Mouse (Mus musculus): ENCODE measurements around the gene Trap1. TPM values are rescaled to one million over a fixed set of nuclear protein-coding genes. Genes with fewer than 3 reads are reported as not detected.
"Not testable (repeated sequence)": the region's sequence is repeated elsewhere in the genome, so short reads cannot be mapped to it uniquely, and the experiment has no call there.

The Trap1 gene
- polyA plus RNA-seq, 1 experiment from 2014 or later, result 61.2 TPM

- H3K4me2 ChIP-seq (ENCODE audit: low read length); H3K4me3 ChIP-seq (ENCODE audit: low read depth, low read length); ATAC-seq: not testable (repeated sequence)
Measured at GRCm38 (mm10) chr16:4080419-4080818, 2.8 kb upstream of the Trap1 start.

GRCm38 (mm10) chr16:4079656-4080055 is 2.0 kb upstream of the Trap1 start:
- Histone ChIP-seq H3K9ac (ENCODE audit: low read length) (no peak overlapping the region), H3K36me3 (ENCODE audit: control insufficient read depth, insufficient read depth, low read length) (peaks cover 27% of the 10 kb centered on the region), H3K27ac (ENCODE audit: low read depth, low read length) (no peak overlapping the region), H3K4me1 (ENCODE audit: control insufficient read depth, insufficient read depth, low read length) (peaks cover 5% of the 10 kb centered on the region), H3K9me3 (replicated peaks; ENCODE audit: control insufficient read depth, low read length) (no peaks in the 10 kb centered on the region), H3K4me3 (ENCODE audit: low read depth, low read length) (no peak overlapping the region), H3K27me3 (replicated peaks; ENCODE audit: control insufficient read depth, insufficient read depth, low read length) (no peaks in the 10 kb centered on the region), H3K4me2 (ENCODE audit: low read length) (no peak overlapping the region)
- no peak for ATAC-seq
- no peak for DNase-seq (ENCODE audit: low spot score)
- WGBS, result 77% methylated on average over 1 of the region's 1 CpGs

More at GRCm38 (mm10) chr16:4080419-4080818, 2.8 kb upstream of the Trap1 start:
- WGBS, result 86% methylated on average over 3 of the region's 3 CpGs
- not testable (repeated sequence) for H3K27me3 ChIP-seq (replicated peaks; ENCODE audit: control insufficient read depth, insufficient read depth, low read length); H3K27ac ChIP-seq (ENCODE audit: low read depth, low read length); H3K4me1 ChIP-seq (ENCODE audit: control insufficient read depth, insufficient read depth, low read length); DNase-seq (ENCODE audit: low spot score); H3K9ac ChIP-seq (ENCODE audit: low read length); H3K9me3 ChIP-seq (replicated peaks; ENCODE audit: control insufficient read depth, low read length)
- H3K36me3 ChIP-seq (ENCODE audit: control insufficient read depth, insufficient read depth, low read length), result peaks cover 34% of the 10 kb centered on the region

- not testable (repeated sequence) for H3K9me3 ChIP-seq (replicated peaks; ENCODE audit: control insufficient read depth, low read length); H3K27ac ChIP-seq (ENCODE audit: low read depth, low read length); H3K27me3 ChIP-seq (replicated peaks; ENCODE audit: control insufficient read depth, insufficient read depth, low read length); ATAC-seq; H3K4me1 ChIP-seq (ENCODE audit: control insufficient read depth, insufficient read depth, low read length); H3K9ac ChIP-seq (ENCODE audit: low read length); DNase-seq (ENCODE audit: low spot score)
- H3K4me3 ChIP-seq (ENCODE audit: low read depth, low read length), result peak overlapping the region; percentile 90; the same call in 1 of the 2 replicates
- peaks cover 14% of the 10 kb centered on the region for H3K36me3 ChIP-seq (ENCODE audit: control insufficient read depth, insufficient read depth, low read length)
- peak overlapping the region; percentile 57 for H3K4me2 ChIP-seq (ENCODE audit: low read length)
- WGBS, result 79% methylated on average over 9 of the region's 10 CpGs
Measured at GRCm38 (mm10) chr16:4078302-4078701, 675 bp upstream of the Trap1 start.

- Histone ChIP-seq H3K27me3 (replicated peaks; ENCODE audit: control insufficient read depth, insufficient read depth, low read length) (no peaks in the 10 kb centered on the region), H3K4me3 (ENCODE audit: low read depth, low read length) (no peak overlapping the region), H3K4me1 (ENCODE audit: control insufficient read depth, insufficient read depth, low read length) (peaks cover 5% of the 10 kb centered on the region), H3K36me3 (ENCODE audit: control insufficient read depth, insufficient read depth, low read length) (no peaks in the 10 kb centered on the region), H3K9me3 (replicated peaks; ENCODE audit: control insufficient read depth, low read length) (no peaks in the 10 kb centered on the region), H3K9ac (ENCODE audit: low read length) (no peak overlapping the region), H3K27ac (ENCODE audit: low read depth, low read length) (no peak overlapping the region), H3K4me2 (ENCODE audit: low read length) (no peak overlapping the region)
- ATAC-seq (no peak), DNase-seq (ENCODE audit: low spot score) (no peak)
- 78% methylated on average over 3 of the region's 3 CpGs for WGBS
Measured at GRCm38 (mm10) chr16:4074836-4075235, 2.8 kb downstream of the Trap1 start.

GRCm38 (mm10) chr16:4074297-4074696 is 3.3 kb downstream of the Trap1 start:
- Histone ChIP-seq H3K36me3 (ENCODE audit: control insufficient read depth, insufficient read depth, low read length) (no peaks in the 10 kb centered on the region), H3K4me2 (ENCODE audit: low read length) (no peak overlapping the region), H3K9ac (ENCODE audit: low read length) (no peak overlapping the region), H3K9me3 (replicated peaks; ENCODE audit: control insufficient read depth, low read length) (no peaks in the 10 kb centered on the region), H3K27ac (ENCODE audit: low read depth, low read length) (no peak overlapping the region), H3K4me3 (ENCODE audit: low read depth, low read length) (no peak overlapping the region), H3K27me3 (replicated peaks; ENCODE audit: control insufficient read depth, insufficient read depth, low read length) (no peaks in the 10 kb centered on the region), H3K4me1 (ENCODE audit: control insufficient read depth, insufficient read depth, low read length) (peaks cover 5% of the 10 kb centered on the region)
- 75% methylated on average over 6 of the region's 6 CpGs for WGBS
- ATAC-seq (no peak), DNase-seq (ENCODE audit: low spot score) (no peak)

- no peak overlapping the region for H3K4me2 ChIP-seq (ENCODE audit: low read length)
- H3K27me3 ChIP-seq (replicated peaks; ENCODE audit: control insufficient read depth, insufficient read depth, low read length), result no peaks in the 10 kb centered on the region
- DNase-seq (ENCODE audit: low spot score) (peak; percentile 42), ATAC-seq (no peak)
- no peak overlapping the region for H3K9ac ChIP-seq (ENCODE audit: low read length)
- no peaks in the 10 kb centered on the region for H3K4me1 ChIP-seq (ENCODE audit: control insufficient read depth, insufficient read depth, low read length)
- H3K4me3 ChIP-seq (ENCODE audit: low read depth, low read length), result no peak overlapping the region
- 69% methylated on average over 8 of the region's 8 CpGs for WGBS
- H3K9me3 ChIP-seq (replicated peaks; ENCODE audit: control insufficient read depth, low read length), result no peaks in the 10 kb centered on the region
- peaks cover 42% of the 10 kb centered on the region for H3K36me3 ChIP-seq (ENCODE audit: control insufficient read depth, insufficient read depth, low read length)
- H3K27ac ChIP-seq (ENCODE audit: low read depth, low read length), result no peak overlapping the region
Measured at GRCm38 (mm10) chr16:4068588-4068987, 9.0 kb downstream of the Trap1 start.

- H3K36me3 ChIP-seq (ENCODE audit: control insufficient read depth, insufficient read depth, low read length), result peaks cover 75% of the 10 kb centered on the region
- DNase-seq (ENCODE audit: low spot score), result no peak
Measured at GRCm38 (mm10) chr16:4064945-4065344, 12.7 kb downstream of the Trap1 start.

GRCm38 (mm10) chr16:4053811-4054210 is 23.8 kb downstream of the Trap1 start:
- H3K36me3 ChIP-seq (ENCODE audit: control insufficient read depth, insufficient read depth, low read length), result peaks cover 69% of the 10 kb centered on the region
- no peak overlapping the region for H3K4me3 ChIP-seq (ENCODE audit: low read depth, low read length)
- no peaks in the 10 kb centered on the region for H3K27me3 ChIP-seq (replicated peaks; ENCODE audit: control insufficient read depth, insufficient read depth, low read length)
- H3K4me2 ChIP-seq (ENCODE audit: low read length), result no peak overlapping the region
- 84% methylated on average over 3 of the region's 3 CpGs for WGBS
- ATAC-seq, result no peak
- H3K4me1 ChIP-seq (ENCODE audit: control insufficient read depth, insufficient read depth, low read length), result no peaks in the 10 kb centered on the region
- H3K9ac ChIP-seq (ENCODE audit: low read length), result no peak overlapping the region
- no peak for DNase-seq (ENCODE audit: low spot score)
- no peaks in the 10 kb centered on the region for H3K9me3 ChIP-seq (replicated peaks; ENCODE audit: control insufficient read depth, low read length)
- H3K27ac ChIP-seq (ENCODE audit: low read depth, low read length), result no peak overlapping the region

More at GRCm38 (mm10) chr16:4064945-4065344, 12.7 kb downstream of the Trap1 start:
- no peak overlapping the region for H3K27ac ChIP-seq (ENCODE audit: low read depth, low read length)
- H3K4me3 ChIP-seq (ENCODE audit: low read depth, low read length), result no peak overlapping the region
- no peaks in the 10 kb centered on the region for H3K27me3 ChIP-seq (replicated peaks; ENCODE audit: control insufficient read depth, insufficient read depth, low read length)
- H3K4me2 ChIP-seq (ENCODE audit: low read length), result no peak overlapping the region
- no peak for ATAC-seq
- no peaks in the 10 kb centered on the region for H3K4me1 ChIP-seq (ENCODE audit: control insufficient read depth, insufficient read depth, low read length)
- H3K9ac ChIP-seq (ENCODE audit: low read length), result no peak overlapping the region
- 97% methylated on average over 4 of the region's 4 CpGs for WGBS
- H3K9me3 ChIP-seq (replicated peaks; ENCODE audit: control insufficient read depth, low read length), result no peaks in the 10 kb centered on the region

GRCm38 (mm10) chr16:4052601-4053000 is 25.0 kb downstream of the Trap1 start:
- Histone ChIP-seq H3K36me3 (ENCODE audit: control insufficient read depth, insufficient read depth, low read length) (peaks cover 75% of the 10 kb centered on the region), H3K9me3 (replicated peaks; ENCODE audit: control insufficient read depth, low read length) (no peaks in the 10 kb centered on the region), H3K27me3 (replicated peaks; ENCODE audit: control insufficient read depth, insufficient read depth, low read length) (no peaks in the 10 kb centered on the region), H3K4me3 (ENCODE audit: low read depth, low read length) (no peak overlapping the region), H3K4me2 (ENCODE audit: low read length) (no peak overlapping the region), H3K4me1 (ENCODE audit: control insufficient read depth, insufficient read depth, low read length) (no peaks in the 10 kb centered on the region), H3K9ac (ENCODE audit: low read length) (no peak overlapping the region), H3K27ac (ENCODE audit: low read depth, low read length) (no peak overlapping the region)
- WGBS, result 95% methylated on average over 4 of the region's 4 CpGs
- DNase-seq (ENCODE audit: low spot score) (no peak), ATAC-seq (no peak)
